Comparison of ENCODE assay signal across 17 mouse cellular contexts in genomic region chr17:73014090-73014853, GRCm38 (mm10).
DNase-seq lines count a peak whose midpoint lies in the region; ATAC-seq and TF ChIP-seq lines count a peak whose summit lies in the region.
"Had no signal": no experiment of that assay in that cellular context is flagged by ENCODE, and none has a peak within 500 bp of the region (broad histone marks: within the 10 kb centered on the region; RNA-seq: fewer than 3 reads in every experiment).

No protein-coding gene starts in this region.

- intact Hi-C loops in heart, postnatal 14 days (cut with DNase I), result no loop called here
- intact Hi-C loops in left cerebral cortex, postnatal 10 days (cut with DNase I), result no loop called here

- no peak overlapping the region for H3K4me2 ChIP-seq in lung, embryonic 14.5 days
- H3K4me2 ChIP-seq: intestine, embryonic 15.5 days; limb, embryonic 15.5 days had no signal

- no peaks in the 10 kb centered on the region for H3K9me3 ChIP-seq in lung, embryonic 14.5 days (ENCODE audit: low read depth, low read length)
- H3K9me3 ChIP-seq: intestine, embryonic 15.5 days; limb, embryonic 15.5 days had no signal

- no peaks in the 10 kb centered on the region for H3K36me3 ChIP-seq in lung, embryonic 14.5 days (ENCODE audit: insufficient read depth)
- H3K36me3 ChIP-seq: intestine, embryonic 15.5 days; limb, embryonic 15.5 days had no signal

- no peak overlapping the region for H3K9ac ChIP-seq in lung, embryonic 14.5 days
- H3K9ac ChIP-seq: intestine, embryonic 15.5 days; limb, embryonic 15.5 days had no signal

- ATAC-seq in lung, embryonic 14.5 days (ENCODE audit: insufficient read depth), result peak; percentile 70
- ATAC-seq: intestine, embryonic 15.5 days had no signal

- peaks cover 40% of the 10 kb centered on the region for H3K4me1 ChIP-seq in lung, embryonic 14.5 days (ENCODE audit: insufficient read depth)

- H3K27me3 ChIP-seq in lung, embryonic 14.5 days (ENCODE audit: insufficient read depth, low read length), result no peaks in the 10 kb centered on the region
- H3K27me3 ChIP-seq: intestine, embryonic 15.5 days; limb, embryonic 15.5 days had no signal

- peak; percentile 49 to 64 for DNase-seq in cerebellum, postnatal 10 days
- DNase-seq in cerebellum, postnatal 36 days, result no peak
- peak; percentile 85 for DNase-seq in lung, embryonic 14.5 days
- no peak for DNase-seq in lung, postnatal 36 days
- DNase-seq in brain, adult 2 months (ENCODE audit: low read depth, low spot score), result peak; percentile 41
- DNase-seq in heart, postnatal 14 days, result peak; percentile 40 to 66
- DNase-seq in urinary bladder, adult 18-20 months (ENCODE audit: low spot score in 2 of 2), result no peak
- DNase-seq in left cerebral cortex, postnatal 10 days (ENCODE audit: extremely low spot score in 1 of 2, low spot score in 2 of 2), result no peak
- DNase-seq: adrenal gland, adult 8-10 months; cerebellum, adult 11 months; gastrocnemius, postnatal 36 days; kidney, postnatal 14 days; thymus, postnatal 4 days had no signal

- H3K4me3 ChIP-seq in lung, embryonic 14.5 days (ENCODE audit: low read depth, low read length), result no peak overlapping the region
- H3K4me3 ChIP-seq: erythroblast, embryonic 14.5 days; intestine, embryonic 15.5 days; limb, embryonic 15.5 days; myocyte had no signal

- no peak overlapping the region for H3K27ac ChIP-seq in lung, embryonic 14.5 days (ENCODE audit: low read depth)
- H3K27ac ChIP-seq: intestine, embryonic 15.5 days; limb, embryonic 15.5 days had no signal

- 20% methylated on average over 9 of the region's 9 CpGs for WGBS in lung, embryonic 14.5 days

- no peak for TF ChIP-seq CTCF in lung, embryonic 14.5 days (IDR thresholded peaks at IDR 0.05; ENCODE audit: low read depth)

Comparison
In these comparisons a context has a peak if more than half of its experiments do, and no peak if none do; other contexts are left out.
1. DNase-seq: peak in cerebellum, postnatal 10 days (2 of 2), lung, embryonic 14.5 days (single experiment), brain, adult 2 months (single experiment) and heart, postnatal 14 days (2 of 2); none in cerebellum, postnatal 36 days (0 of 2), lung, postnatal 36 days (single experiment), urinary bladder, adult 18-20 months (0 of 2) and left cerebral cortex, postnatal 10 days (0 of 2).